Mouse (Mus musculus) midbrain, postnatal 0 days (tissue): Measurements from ENCODE around the gene Inafm1. TPM values are rescaled to one million over a fixed set of nuclear protein-coding genes. Genes with fewer than 3 reads are reported as not detected.
A peak's percentile ranks its signal among the peaks of the same experiment; 100 is the strongest.
"Not testable (repeated sequence)": the region's sequence is repeated elsewhere in the genome, so short reads cannot be mapped to it uniquely, and the experiment has no call there.

Source experiments
- ATAC-seq: fragments of 200-750 bp; cut with Nextera tagmentation; 2 replicates; pipeline ENCODE4 v1.8.0; 2017; ENCODE audit warnings: moderate number of reproducible peaks, mild to moderate bottlenecking, moderate TSS enrichment, moderate library complexity; ENCODE audit not compliant: low FRiP score
- DNase-seq: peaks from one replicate; pipeline ENCODE4 v3.0.0-alpha.2; 2015; ENCODE audit warnings: low spot score
- H3K27ac ChIP-seq: fragments of 300-500 bp; sonication (generic); 2 replicates; pipeline ENCODE4 v1.5.1; 2014; ENCODE audit warnings: low read depth, mild to moderate bottlenecking, low read length, mixed read lengths
- H3K27me3 ChIP-seq: fragments of 300-500 bp; sonication (generic); 2 replicates; pipeline ENCODE4 v1.6.1; 2014; ENCODE audit warnings: low read length, control low read depth, mixed read lengths; ENCODE audit not compliant: insufficient read depth
- H3K36me3 ChIP-seq: fragments of 300-500 bp; sonication (generic); 2 replicates; pipeline ENCODE4 v1.6.1; 2014; ENCODE audit warnings: low read length, control low read depth, mixed read lengths; ENCODE audit not compliant: insufficient read depth
- H3K4me1 ChIP-seq: fragments of 300-500 bp; sonication (generic); 2 replicates; pipeline ENCODE4 v1.6.1; 2014; ENCODE audit warnings: mild to moderate bottlenecking, control low read depth, antibody characterized with exemption, low read length, mixed read lengths; ENCODE audit not compliant: insufficient read depth
- H3K4me2 ChIP-seq: fragments of 300-500 bp; sonication (generic); 2 replicates; pipeline ENCODE4 v1.6.1; 2014; ENCODE audit warnings: low read depth, mild to moderate bottlenecking, low read length, mixed read lengths; ENCODE audit not compliant: poor library complexity, severe bottlenecking
- H3K4me3 ChIP-seq: fragments of 300-500 bp; sonication (generic); 2 replicates; pipeline ENCODE4 v1.5.1; 2014; ENCODE audit warnings: low read depth, mild to moderate bottlenecking, low read length, moderate library complexity
- H3K9ac ChIP-seq: fragments of 300-500 bp; sonication (generic); replicated peaks from 2 replicates; pipeline ENCODE4 v1.6.1; 2014; ENCODE audit warnings: mild to moderate bottlenecking, low read length, moderate library complexity, mixed read lengths; ENCODE audit not compliant: poor library complexity, severe bottlenecking
- H3K9me3 ChIP-seq: fragments of 300-500 bp; sonication (generic); 2 replicates; pipeline ENCODE4 v1.6.1; 2016; ENCODE audit warnings: low read length, control low read depth
- CTCF ChIP-seq: IDR thresholded peaks from 2 replicates; pipeline ENCODE4 v1.5.1; 2016; ENCODE audit warnings: antibody characterized with exemption, mild to moderate bottlenecking
- whole genome bisulfite sequencing: fragments of 180-500 bp; shearing (Covaris S2); extraction: QIAGEN DNeasy Blood & Tissue Kit; methylation state at CpG from one replicate; pipeline ENCODE4 v1.1.7; 2014; 5-methylcytosine and 5-hydroxymethylcytosine counted together
- polyA plus RNA-seq: library from polyadenylated mRNA; unstranded; fragments of >200 nt; fragmentation: Nextera tagmentation; extraction: Ambion mirVana; gene quantifications from 2 replicates; pipeline ENCODE4 v1.2.1, GENCODE M21; 2015
- total RNA-seq: library from RNA; depleted of rRNA; stranded (reverse); fragments of >200 nt; gene quantifications from 2 replicates; pipeline ENCODE4 v1.2.3, GENCODE M21; 2014

The Inafm1 gene
- total and polyA plus RNA-seq, 2 experiments from 2014 or later = 60.5 to 84.2 TPM

GRCm38 (mm10) chr7:16310020-16310520 lies 36.7 kb upstream of the Inafm1 start:
- peak; percentile 25 for ATAC-seq
- peak; percentile 72 for DNase-seq
- Histone ChIP-seq H3K9me3 (no peaks in the 10 kb centered on the region), H3K4me2 (peak overlapping the region; percentile 97), H3K4me3 (peak overlapping the region; percentile 81), H3K27me3 (no peaks in the 10 kb centered on the region), H3K27ac (peak overlapping the region; percentile 57; the same call in 1 of the 2 replicates), H3K4me1 (peaks cover 13% of the 10 kb centered on the region), H3K36me3 (no peaks in the 10 kb centered on the region), H3K9ac (peak overlapping the region; percentile 66)
- peak; percentile 78 for TF ChIP-seq CTCF
- 1% methylated on average over 42 of the region's 56 CpGs for WGBS

GRCm38 (mm10) chr7:16309318-16310019 lies 36.1 kb upstream of the Inafm1 start:
- WGBS = 1% methylated on average over 55 of the region's 61 CpGs
- ATAC-seq (peak; percentile 14; the same call in 1 of the 2 replicates), DNase-seq (peak; percentile 79)
- Histone ChIP-seq H3K36me3 (no peaks in the 10 kb centered on the region), H3K4me2 (peak overlapping the region; percentile 97), H3K27ac (0 out of 2 replicates have a peak overlapping the region, but pooled peaks have one; percentile 32), H3K4me1 (peaks cover 13% of the 10 kb centered on the region), H3K9me3 (no peaks in the 10 kb centered on the region), H3K4me3 (peak overlapping the region; percentile 81), H3K9ac (peak overlapping the region; percentile 66), H3K27me3 (no peaks in the 10 kb centered on the region)
- TF ChIP-seq CTCF = no peak

DNA sequence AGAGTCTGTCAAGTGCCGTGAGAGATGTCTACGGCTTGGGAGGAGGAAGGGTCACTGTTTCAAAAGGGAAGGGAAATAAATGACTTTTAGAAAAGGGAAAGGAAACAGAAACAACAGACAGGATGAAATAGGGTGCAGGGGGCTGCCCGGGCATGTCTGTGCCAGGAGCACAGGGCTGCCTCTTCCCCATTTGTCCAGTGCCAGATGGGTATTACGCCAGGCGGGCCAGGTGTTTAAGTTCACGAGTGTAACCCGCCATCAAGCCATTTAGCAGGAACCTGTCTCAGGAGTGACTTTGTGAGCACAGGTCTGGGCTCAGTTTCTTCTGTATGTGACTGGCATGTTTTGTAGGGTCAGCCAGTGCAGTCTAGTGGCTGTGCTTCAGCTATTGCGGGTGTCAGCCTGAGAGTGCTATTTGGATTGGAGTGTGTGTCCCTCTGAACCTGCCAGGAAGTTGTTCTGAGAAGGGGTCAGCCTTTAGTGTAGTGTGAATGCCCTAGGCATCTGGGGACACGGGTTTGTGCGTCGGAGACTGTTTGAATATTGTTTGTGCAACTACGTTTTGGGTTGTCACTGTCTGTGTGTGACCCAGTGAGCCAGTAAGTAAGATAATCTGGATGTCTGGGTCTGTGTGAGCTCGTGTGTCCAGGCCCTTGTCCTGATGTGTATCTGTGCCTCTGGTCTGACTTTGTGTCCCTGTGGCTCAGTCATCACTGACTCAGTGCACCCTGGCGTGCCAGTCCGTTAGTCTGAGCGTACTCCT lies 35.3 kb upstream of the Inafm1 start:
- H3K4me2 ChIP-seq = peak overlapping the region; percentile 97
- 44% methylated on average over 16 of the region's 16 CpGs for WGBS
- DNase-seq = no peak
- peak overlapping the region; percentile 81 for H3K4me3 ChIP-seq
- H3K27me3 ChIP-seq = no peaks in the 10 kb centered on the region
- H3K4me1 ChIP-seq = peaks cover 13% of the 10 kb centered on the region
- H3K27ac ChIP-seq = 0 out of 2 replicates have a peak overlapping the region, but pooled peaks have one; percentile 32
- no peaks in the 10 kb centered on the region for H3K36me3 ChIP-seq
- no peaks in the 10 kb centered on the region for H3K9me3 ChIP-seq
- peak overlapping the region; percentile 66 for H3K9ac ChIP-seq
- no peak for TF ChIP-seq CTCF
- no peak for ATAC-seq

DNA sequence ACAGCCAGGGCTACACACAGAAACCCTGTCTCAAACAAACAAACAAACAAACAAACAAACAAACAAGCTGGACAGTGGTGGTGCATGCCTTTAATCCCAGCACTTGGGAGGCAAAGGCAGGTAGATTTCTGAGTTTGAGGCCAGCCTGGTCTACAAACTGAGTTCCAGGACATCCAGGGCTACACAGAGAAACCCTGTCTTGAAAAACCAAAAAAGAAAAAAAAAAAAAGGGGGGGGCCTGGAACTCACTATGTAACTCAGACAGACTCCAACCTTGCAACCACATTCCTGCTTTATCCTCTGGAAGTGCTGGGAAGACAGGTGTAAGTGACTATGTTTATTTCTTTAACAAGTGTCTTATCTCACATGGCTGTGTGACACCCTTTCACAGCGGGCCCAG lies 34.7 kb upstream of the Inafm1 start, which contains the start of gene Bbc3:
Gene Bbc3, plus strand, starts transcription at position 301 of the 400 bp plus-strand sequence.
- 0 out of 2 replicates have a peak within 1 kb of the TSS, but pooled peaks have one; percentile 32 for H3K27ac ChIP-seq
- H3K4me2 ChIP-seq = peak within 1 kb of the TSS; percentile 97
- peak within 1 kb of the TSS; percentile 66 for H3K9ac ChIP-seq
- not testable (repeated sequence) for H3K27me3 ChIP-seq, H3K4me1 ChIP-seq, DNase-seq, ATAC-seq, H3K9me3 ChIP-seq, H3K36me3 ChIP-seq
- 77% methylated on average over 1 of the region's 1 CpGs for WGBS
- peak within 1 kb of the TSS; percentile 81 for H3K4me3 ChIP-seq

DNA sequence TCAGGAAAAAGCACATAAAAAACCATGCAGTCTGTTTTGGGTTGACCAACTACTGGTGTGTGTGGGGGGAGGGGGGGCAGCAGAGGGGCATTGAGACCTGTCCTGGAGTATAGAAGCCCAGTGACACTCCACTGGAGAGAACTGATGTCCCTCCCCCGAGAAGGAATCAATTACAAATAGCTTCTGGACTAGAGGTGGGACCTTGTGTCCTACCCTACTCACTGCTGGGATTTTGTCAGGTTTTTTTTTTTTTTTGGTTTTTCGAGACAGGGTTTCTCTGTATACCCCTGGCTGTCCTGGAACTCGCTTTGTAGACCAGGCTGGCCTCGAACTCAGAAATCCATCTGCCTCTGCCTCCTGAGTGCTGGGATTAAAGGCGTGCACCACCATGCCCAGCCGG lies 33.7 kb upstream of the Inafm1 start:
- DNase-seq = not testable (repeated sequence)

More for the DNA sequence above, 33.7 kb upstream of the Inafm1 start:
- WGBS = 82% methylated on average over 6 of the region's 6 CpGs
- ATAC-seq, H3K27ac ChIP-seq, H3K9me3 ChIP-seq, H3K4me3 ChIP-seq, H3K4me1 ChIP-seq, H3K9ac ChIP-seq, H3K27me3 ChIP-seq, H3K4me2 ChIP-seq, H3K36me3 ChIP-seq: not testable (repeated sequence)
